Mouse (Mus musculus) liver, embryonic 11.5 days (tissue): ENCODE measurements around the gene Fhl2. TPM values are rescaled to one million over a fixed set of nuclear protein-coding genes. Genes with fewer than 3 reads are reported as not detected.
"Not testable (repeated sequence)": the region's sequence is repeated elsewhere in the genome, so short reads cannot be mapped to it uniquely, and the experiment has no call there.

ENCODE experiments used
- ATAC-seq: fragments of 200-750 bp; cut with Nextera tagmentation; replicated peaks from 2 replicates; pipeline ENCODE4 v1.8.0; 2017; ENCODE audit warnings: moderate number of reproducible peaks, mild to moderate bottlenecking, moderate TSS enrichment, moderate library complexity; ENCODE audit not compliant: low FRiP score
- DNase-seq: peaks from one replicate; pipeline ENCODE4 v3.0.0-alpha.2; 2017; ENCODE audit warnings: low spot score
- H3K27ac ChIP-seq: fragments of 300-500 bp; sonication (generic); 2 replicates; pipeline ENCODE4 v1.5.1; 2014; ENCODE audit warnings: mild to moderate bottlenecking, low read depth, low read length, control low read depth
- H3K27me3 ChIP-seq: fragments of 300-500 bp; sonication (generic); replicated peaks from 2 replicates; pipeline ENCODE4 v1.6.1; 2014; ENCODE audit warnings: low read length, mixed read lengths; ENCODE audit not compliant: control insufficient read depth, insufficient read depth
- H3K36me3 ChIP-seq: fragments of 300-500 bp; sonication (generic); 2 replicates; pipeline ENCODE4 v1.6.1; 2014; ENCODE audit warnings: mild to moderate bottlenecking, low read length, moderate library complexity, mixed read lengths; ENCODE audit not compliant: control insufficient read depth, insufficient read depth
- H3K4me1 ChIP-seq: fragments of 300-500 bp; sonication (generic); replicated peaks from 2 replicates; pipeline ENCODE4 v1.6.1; 2014; ENCODE audit warnings: low read length, mixed read lengths; ENCODE audit not compliant: control insufficient read depth, insufficient read depth
- H3K4me2 ChIP-seq: fragments of 300-500 bp; sonication (generic); 2 replicates; pipeline ENCODE4 v1.6.1; 2014; ENCODE audit warnings: mild to moderate bottlenecking, control low read depth, moderate library complexity
- H3K4me3 ChIP-seq: fragments of 300-500 bp; sonication (generic); 2 replicates; pipeline ENCODE4 v1.5.1; 2014; ENCODE audit warnings: low read depth, low read length, control low read depth
- H3K9ac ChIP-seq: fragments of 300-500 bp; sonication (generic); 2 replicates; pipeline ENCODE4 v1.6.1; 2014; ENCODE audit warnings: low read depth, low read length, control low read depth
- H3K9me3 ChIP-seq: fragments of 300-500 bp; sonication (generic); 2 replicates; pipeline ENCODE4 v1.6.1; 2016; ENCODE audit warnings: low read length, inconsistent platforms, mixed read lengths; ENCODE audit not compliant: control insufficient read depth
- WGBS: fragments of 180-500 bp; shearing (Covaris S2); extraction: QIAGEN DNeasy Blood & Tissue Kit; methylation state at CpG from one replicate; pipeline ENCODE4 v1.1.7; 2014; 5-methylcytosine and 5-hydroxymethylcytosine counted together
- polyA plus RNA-seq: library from polyadenylated mRNA; unstranded; fragments of >200 nt; fragmentation: Nextera tagmentation; extraction: Ambion mirVana; gene quantifications from 2 replicates; pipeline ENCODE4 v1.2.1, GENCODE M21; 2014

The Fhl2 gene
- polyA plus RNA-seq, 1 experiment from 2014 or later = 9.3 TPM

GRCm38 (mm10) chr1:43201796-43202195 lies 5.0 kb upstream of the Fhl2 start:
- Histone ChIP-seq H3K4me3 (no peak overlapping the region), H3K27ac (no peak overlapping the region), H3K9ac (no peak overlapping the region), H3K9me3 (no peaks in the 10 kb centered on the region), H3K4me1 (no peaks in the 10 kb centered on the region), H3K36me3 (no peaks in the 10 kb centered on the region), H3K27me3 (no peaks in the 10 kb centered on the region), H3K4me2 (no peak overlapping the region)
- 84% methylated on average over 2 of the region's 2 CpGs for WGBS
- no peak for DNase-seq
- no peak for ATAC-seq

- H3K27me3 ChIP-seq = no peaks in the 10 kb centered on the region
- H3K4me3 ChIP-seq = no peak overlapping the region
- no peak overlapping the region for H3K4me2 ChIP-seq
- H3K9me3 ChIP-seq = no peaks in the 10 kb centered on the region
- no peak overlapping the region for H3K27ac ChIP-seq
- no peaks in the 10 kb centered on the region for H3K4me1 ChIP-seq
- no peaks in the 10 kb centered on the region for H3K36me3 ChIP-seq
- ATAC-seq (no peak), DNase-seq (no peak)
- 65% methylated on average over 3 of the region's 3 CpGs for WGBS
- no peak overlapping the region for H3K9ac ChIP-seq
These were observed 3.1 kb upstream of the Fhl2 start for GRCm38 (mm10) chr1:43199867-43200240.

GRCm38 (mm10) chr1:43199210-43199866 lies 2.6 kb upstream of the Fhl2 start:
- 74% methylated on average over 3 of the region's 3 CpGs for WGBS
- ATAC-seq = no peak

GRCm38 (mm10) chr1:43196059-43196458 lies 725 bp downstream of the Fhl2 start:
- no peaks in the 10 kb centered on the region for H3K4me1 ChIP-seq
- no peak overlapping the region for H3K27ac ChIP-seq
- H3K9ac ChIP-seq = no peak overlapping the region
- DNase-seq (no peak), ATAC-seq (no peak)
- H3K27me3 ChIP-seq = no peaks in the 10 kb centered on the region
- no peak overlapping the region for H3K4me3 ChIP-seq
- no peaks in the 10 kb centered on the region for H3K9me3 ChIP-seq
- WGBS = 64% methylated on average over 1 of the region's 1 CpGs
- no peak overlapping the region for H3K4me2 ChIP-seq
- no peaks in the 10 kb centered on the region for H3K36me3 ChIP-seq

More at GRCm38 (mm10) chr1:43199210-43199866, 2.6 kb upstream of the Fhl2 start:
- Histone ChIP-seq H3K4me3 (no peak overlapping the region), H3K4me1 (no peaks in the 10 kb centered on the region), H3K9me3 (no peaks in the 10 kb centered on the region), H3K9ac (no peak overlapping the region), H3K27ac (no peak overlapping the region), H3K4me2 (no peak overlapping the region), H3K27me3 (no peaks in the 10 kb centered on the region), H3K36me3 (no peaks in the 10 kb centered on the region)
- no peak for DNase-seq

- Histone ChIP-seq H3K9ac (no peak overlapping the region), H3K4me2 (no peak overlapping the region), H3K36me3 (no peaks in the 10 kb centered on the region), H3K9me3 (no peaks in the 10 kb centered on the region), H3K4me3 (no peak overlapping the region), H3K4me1 (no peaks in the 10 kb centered on the region), H3K27me3 (no peaks in the 10 kb centered on the region), H3K27ac (no peak overlapping the region)
- DNase-seq (no peak), ATAC-seq (no peak)
- WGBS = 89% methylated on average over 6 of the region's 6 CpGs
These were observed 3.4 kb downstream of the Fhl2 start for GRCm38 (mm10) chr1:43193423-43193822.

GRCm38 (mm10) chr1:43192471-43192870 lies 4.3 kb downstream of the Fhl2 start:
- WGBS = 79% methylated on average over 10 of the region's 10 CpGs
- H3K36me3 ChIP-seq = no peaks in the 10 kb centered on the region
- H3K27me3 ChIP-seq = no peaks in the 10 kb centered on the region
- ATAC-seq = no peak
- H3K4me2 ChIP-seq = no peak overlapping the region
- no peak overlapping the region for H3K4me3 ChIP-seq
- no peak for DNase-seq
- H3K9ac ChIP-seq = no peak overlapping the region
- no peaks in the 10 kb centered on the region for H3K4me1 ChIP-seq
- no peaks in the 10 kb centered on the region for H3K9me3 ChIP-seq
- H3K27ac ChIP-seq = no peak overlapping the region

GRCm38 (mm10) chr1:43191078-43191477 lies 5.7 kb downstream of the Fhl2 start:
- H3K27ac ChIP-seq = no peak overlapping the region
- H3K36me3 ChIP-seq = no peaks in the 10 kb centered on the region
- 79% methylated on average over 8 of the region's 8 CpGs for WGBS
- no peak overlapping the region for H3K9ac ChIP-seq
- H3K4me2 ChIP-seq = no peak overlapping the region
- no peak for ATAC-seq
- no peaks in the 10 kb centered on the region for H3K4me1 ChIP-seq
- no peak for DNase-seq
- H3K27me3 ChIP-seq = no peaks in the 10 kb centered on the region
- no peak overlapping the region for H3K4me3 ChIP-seq
- H3K9me3 ChIP-seq = no peaks in the 10 kb centered on the region

GRCm38 (mm10) chr1:43188893-43189292 lies 7.9 kb downstream of the Fhl2 start:
- H3K9ac ChIP-seq, H3K4me2 ChIP-seq, H3K9me3 ChIP-seq, H3K4me3 ChIP-seq, H3K4me1 ChIP-seq, DNase-seq, H3K27me3 ChIP-seq, H3K27ac ChIP-seq, ATAC-seq, H3K36me3 ChIP-seq: not testable (repeated sequence)
- 92% methylated on average over 12 of the region's 16 CpGs for WGBS

GRCm38 (mm10) chr1:43186334-43186733 lies 10.4 kb downstream of the Fhl2 start:
- WGBS = 37% methylated on average over 7 of the region's 7 CpGs
- ATAC-seq (no peak), DNase-seq (no peak)
- Histone ChIP-seq H3K9me3 (no peaks in the 10 kb centered on the region), H3K4me3 (no peak overlapping the region), H3K36me3 (no peaks in the 10 kb centered on the region), H3K27me3 (no peaks in the 10 kb centered on the region), H3K4me1 (no peaks in the 10 kb centered on the region), H3K27ac (no peak overlapping the region), H3K4me2 (no peak overlapping the region), H3K9ac (no peak overlapping the region)
